Mouse (Mus musculus) forebrain, postnatal 0 days (tissue): ENCODE results near the gene Btbd6. TPM values are rescaled to one million over a fixed set of nuclear protein-coding genes. Genes with fewer than 3 reads are reported as not detected.

ENCODE experiments used
- ATAC-seq: fragments of 200-750 bp; cut with Nextera tagmentation; 2 replicates; pipeline ENCODE4 v1.8.0; 2017; ENCODE audit warnings: mild to moderate bottlenecking, moderate library complexity
- DNase-seq: peaks from one replicate; pipeline ENCODE4 v3.0.0-alpha.2; 2015
- H3K27ac ChIP-seq: fragments of 300-500 bp; sonication (generic); 2 replicates; pipeline ENCODE4 v1.5.1; 2014; ENCODE audit warnings: low read depth, mild to moderate bottlenecking, antibody characterized with exemption, low read length, moderate library complexity, mixed read lengths
- H3K27me3 ChIP-seq: fragments of 300-500 bp; sonication (generic); 2 replicates; pipeline ENCODE4 v1.6.1; 2014; ENCODE audit warnings: mild to moderate bottlenecking, low read length, mixed read lengths; ENCODE audit not compliant: insufficient read depth
- H3K36me3 ChIP-seq: fragments of 300-500 bp; sonication (generic); 2 replicates; pipeline ENCODE4 v1.6.1; 2014; ENCODE audit warnings: mild to moderate bottlenecking, moderate library complexity; ENCODE audit not compliant: insufficient read depth
- H3K4me1 ChIP-seq: fragments of 300-500 bp; sonication (generic); 2 replicates; pipeline ENCODE4 v1.6.1; 2014; ENCODE audit warnings: antibody characterized with exemption; ENCODE audit not compliant: insufficient read depth
- H3K4me2 ChIP-seq: fragments of 300-500 bp; sonication (generic); 2 replicates; pipeline ENCODE4 v1.6.1; 2014; ENCODE audit warnings: low read depth, mild to moderate bottlenecking, moderate library complexity
- H3K4me3 ChIP-seq: fragments of 300-500 bp; sonication (generic); 2 replicates; pipeline ENCODE4 v1.5.1; 2014; ENCODE audit warnings: low read depth, low read length, mixed read lengths
- H3K9ac ChIP-seq: fragments of 300-500 bp; sonication (generic); 2 replicates; pipeline ENCODE4 v1.6.1; 2014; ENCODE audit warnings: mild to moderate bottlenecking
- H3K9me3 ChIP-seq: fragments of 300-500 bp; sonication (generic); 2 replicates; pipeline ENCODE4 v1.6.1; 2016; ENCODE audit warnings: low read length
- CTCF ChIP-seq: sonication (generic); IDR thresholded peaks from 2 replicates; pipeline ENCODE4 v1.5.1; 2016; ENCODE audit warnings: antibody characterized with exemption, control low read depth, low read depth
- WGBS: fragments of 180-500 bp; shearing (Covaris S2); extraction: QIAGEN DNeasy Blood & Tissue Kit; methylation state at CpG from one replicate; pipeline ENCODE4 v1.1.7; 2014; 5-methylcytosine and 5-hydroxymethylcytosine counted together
- polyA plus RNA-seq: library from polyadenylated mRNA; unstranded; fragments of >200 nt; fragmentation: Nextera tagmentation; extraction: Ambion mirVana; gene quantifications from 2 replicates; pipeline ENCODE4 v1.2.1, GENCODE M21; 2015
- total RNA-seq: library from RNA; depleted of rRNA; stranded (reverse); fragments of >200 nt; gene quantifications from 2 replicates; pipeline ENCODE4 v1.2.3, GENCODE M21; 2014

Gene Btbd6
- total and polyA plus RNA-seq, 2 experiments from 2014 or later: 54.3 to 60.4 TPM

- peaks cover 28% of the 10 kb centered on the region for H3K36me3 ChIP-seq
- H3K9me3 ChIP-seq: no peaks in the 10 kb centered on the region
- WGBS: 89% methylated on average over 5 of the region's 5 CpGs
- H3K27me3 ChIP-seq: no peaks in the 10 kb centered on the region
- no peaks in the 10 kb centered on the region for H3K4me1 ChIP-seq
- no peak for ATAC-seq
- no peak overlapping the region for H3K9ac ChIP-seq
- no peak overlapping the region for H3K4me2 ChIP-seq
- DNase-seq: no peak
- no peak overlapping the region for H3K27ac ChIP-seq
- no peak overlapping the region for H3K4me3 ChIP-seq
- TF ChIP-seq CTCF: no peak
These were observed 14.6 kb downstream of the Btbd6 start for GRCm38 (mm10) chr12:112990706-112991405.

- DNase-seq (no peak), ATAC-seq (no peak)
- Histone ChIP-seq H3K9ac (no peak overlapping the region), H3K4me2 (no peak overlapping the region), H3K4me3 (no peak overlapping the region), H3K36me3 (peaks cover 24% of the 10 kb centered on the region), H3K27ac (no peak overlapping the region), H3K9me3 (no peaks in the 10 kb centered on the region), H3K4me1 (no peaks in the 10 kb centered on the region), H3K27me3 (no peaks in the 10 kb centered on the region)
- TF ChIP-seq CTCF: no peak
- WGBS: 93% methylated on average over 2 of the region's 2 CpGs
These were observed 15.2 kb downstream of the Btbd6 start for GRCm38 (mm10) chr12:112991444-112991843.

GRCm38 (mm10) chr12:112994153-112994552 lies 17.9 kb downstream of the Btbd6 start:
- no peak overlapping the region for H3K9ac ChIP-seq

GRCm38 (mm10) chr12:112999569-113000293 lies 23.4 kb downstream of the Btbd6 start:
- peaks cover 11% of the 10 kb centered on the region for H3K4me1 ChIP-seq
- no peak for TF ChIP-seq CTCF
- H3K27me3 ChIP-seq: no peaks in the 10 kb centered on the region
- peak overlapping the region; percentile 95 for H3K27ac ChIP-seq
- peak overlapping the region; percentile 91 for H3K4me2 ChIP-seq
- peak overlapping the region; percentile 94 for H3K9ac ChIP-seq
- WGBS: under 1% methylated on average over 56 of the region's 56 CpGs
- no peak for DNase-seq
- no peaks in the 10 kb centered on the region for H3K9me3 ChIP-seq
- H3K4me3 ChIP-seq: peak overlapping the region; percentile 87
- H3K36me3 ChIP-seq: no peaks in the 10 kb centered on the region
- ATAC-seq: no peak

More at GRCm38 (mm10) chr12:112994153-112994552, 17.9 kb downstream of the Btbd6 start:
- Histone ChIP-seq H3K4me3 (no peak overlapping the region), H3K27me3 (no peaks in the 10 kb centered on the region), H3K9me3 (no peaks in the 10 kb centered on the region), H3K27ac (no peak overlapping the region), H3K4me1 (peaks cover 8% of the 10 kb centered on the region), H3K4me2 (no peak overlapping the region), H3K36me3 (peaks cover 9% of the 10 kb centered on the region)
- TF ChIP-seq CTCF: no peak
- ATAC-seq (no peak), DNase-seq (no peak)
- 82% methylated on average over 4 of the region's 4 CpGs for WGBS

- TF ChIP-seq CTCF: no peak; the same call in 1 of the 2 replicates
- under 1% methylated on average over 95 of the region's 96 CpGs for WGBS
- Histone ChIP-seq H3K9ac (peak within 1 kb of the TSS; percentile 94), H3K9me3 (no peaks in the 10 kb centered on the region), H3K27ac (peak within 1 kb of the TSS; percentile 95), H3K4me1 (peaks cover 11% of the 10 kb centered on the region), H3K4me3 (peak within 1 kb of the TSS; percentile 87), H3K4me2 (peak within 1 kb of the TSS; percentile 91), H3K27me3 (no peaks in the 10 kb centered on the region), H3K36me3 (no peaks in the 10 kb centered on the region)
- DNase-seq (peak; percentile 97), ATAC-seq (peak; percentile 99)
These were observed 24.2 kb downstream of the Btbd6 start, which contains the start of gene Brf1 for GRCm38 (mm10) chr12:113000294-113001132. Gene Brf1 (minus strand): TSS chr12:113000704.

- 0 out of 2 replicates have a peak, but pooled peaks have one; percentile 0 for ATAC-seq
- H3K4me3 ChIP-seq: peak overlapping the region; percentile 87
- peak overlapping the region; percentile 91 for H3K4me2 ChIP-seq
- peak overlapping the region; percentile 95 for H3K27ac ChIP-seq
- H3K4me1 ChIP-seq: peaks cover 11% of the 10 kb centered on the region
- no peaks in the 10 kb centered on the region for H3K9me3 ChIP-seq
- peak overlapping the region; percentile 94 for H3K9ac ChIP-seq
- no peak for TF ChIP-seq CTCF
- no peaks in the 10 kb centered on the region for H3K27me3 ChIP-seq
- H3K36me3 ChIP-seq: no peaks in the 10 kb centered on the region
- no peak for DNase-seq
- WGBS: 3% methylated on average over 5 of the region's 5 CpGs
These were observed 24.8 kb downstream of the Btbd6 start for GRCm38 (mm10) chr12:113001133-113001474.
